Mouse (Mus musculus) ES-E14 (cell line): Measurements from ENCODE around the gene Krt83.

ENCODE experiments used
- HCFC1 ChIP-seq: IDR thresholded peaks from 2 replicates; pipeline ENCODE4 v1.6.1; 2012; ENCODE audit warnings: low read length, inconsistent platforms, borderline replicate concordance; ENCODE audit not compliant: insufficient read depth
- ZC3H11A ChIP-seq: IDR thresholded peaks from 2 replicates; pipeline ENCODE4 v1.6.1; 2012; ENCODE audit warnings: low read depth, mild to moderate bottlenecking, inconsistent platforms, low read length, borderline replicate concordance

DNA sequence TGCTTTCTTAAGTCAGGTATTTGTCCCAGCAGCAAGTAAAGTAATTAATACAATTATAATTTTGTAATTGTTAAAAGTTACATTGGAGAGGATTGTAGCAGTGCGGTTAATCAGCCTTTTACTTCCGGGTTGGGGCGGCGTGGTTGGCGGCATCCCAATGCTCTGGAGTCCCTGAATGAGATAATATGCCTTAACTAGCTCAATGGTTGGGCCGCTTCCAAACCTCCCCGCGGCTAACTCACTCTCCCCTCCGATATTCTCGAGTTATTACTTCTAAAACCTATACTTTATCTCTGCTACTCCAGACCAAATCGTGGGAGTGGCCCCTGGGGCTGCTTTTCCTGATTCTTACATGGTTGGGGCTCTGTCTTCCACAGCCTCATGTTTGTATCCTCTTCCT, 44.7 kb downstream of the Krt83 start:
- TF ChIP-seq ZC3H11A: no peak
- no peak for TF ChIP-seq HCFC1
